Mouse (Mus musculus): ENCODE results near the gene Ackr2.

Gene Ackr2

GRCm38 (mm10) chr9:121916102-121916501, 17.9 kb downstream of the Ackr2 start, which contains the start of gene Cyp8b1:
Gene Cyp8b1 (minus strand): TSS chr9:121916305.
- DNase-seq (ENCODE audit: low spot score in 2 of 2) = no peak

- no peak for DNase-seq (ENCODE audit: low spot score in 2 of 2)
Measured at GRCm38 (mm10) chr9:121919027-121919501, 20.9 kb downstream of the Ackr2 start.

- no peak for DNase-seq (ENCODE audit: low spot score in 2 of 2)
Measured at GRCm38 (mm10) chr9:121923443-121923842, 25.3 kb downstream of the Ackr2 start.

- DNase-seq (ENCODE audit: low spot score in 2 of 2) = no peak
Measured at GRCm38 (mm10) chr9:121923906-121924305, 25.8 kb downstream of the Ackr2 start.

- no peak for DNase-seq (ENCODE audit: low spot score in 2 of 2)
Measured at GRCm38 (mm10) chr9:121924901-121925560, 26.9 kb downstream of the Ackr2 start.

- no peak for DNase-seq (ENCODE audit: low spot score in 2 of 2)
Measured at GRCm38 (mm10) chr9:121925959-121926358, 27.8 kb downstream of the Ackr2 start.

- no peak for DNase-seq (ENCODE audit: low spot score in 2 of 2)
Measured at GRCm38 (mm10) chr9:121926634-121927405, 28.7 kb downstream of the Ackr2 start.

GRCm38 (mm10) chr9:121927721-121928120, 29.6 kb downstream of the Ackr2 start:
- no peak for DNase-seq (ENCODE audit: low spot score in 2 of 2)

- peak in 1 of 2 experiments; percentile 79 for DNase-seq (ENCODE audit: low spot score in 2 of 2)
Measured at GRCm38 (mm10) chr9:121928498-121928897, 30.3 kb downstream of the Ackr2 start.

GRCm38 (mm10) chr9:121934856-121935255, 36.7 kb downstream of the Ackr2 start:
- DNase-seq (ENCODE audit: low spot score in 2 of 2) = no peak

- no peak for DNase-seq (ENCODE audit: low spot score in 2 of 2)
Measured at GRCm38 (mm10) chr9:121936952-121937351, 38.8 kb downstream of the Ackr2 start.

- DNase-seq (ENCODE audit: low spot score in 2 of 2) = no peak
Measured at GRCm38 (mm10) chr9:121937451-121937864, 39.3 kb downstream of the Ackr2 start.

- DNase-seq (ENCODE audit: low spot score in 2 of 2) = no peak
Measured at GRCm38 (mm10) chr9:121937944-121938355, 39.8 kb downstream of the Ackr2 start.

- DNase-seq (ENCODE audit: low spot score in 2 of 2) = no peak
Measured at GRCm38 (mm10) chr9:121943005-121943404, 44.9 kb downstream of the Ackr2 start.

GRCm38 (mm10) chr9:121943628-121944027, 45.5 kb downstream of the Ackr2 start:
- DNase-seq (ENCODE audit: low spot score in 2 of 2) = no peak

GRCm38 (mm10) chr9:121947784-121948183, 49.6 kb downstream of the Ackr2 start:
- DNase-seq (ENCODE audit: low spot score in 2 of 2) = peak in 1 of 2 experiments; percentile 75

GRCm38 (mm10) chr9:121948431-121948830, 50.3 kb downstream of the Ackr2 start:
- no peak for DNase-seq (ENCODE audit: low spot score in 2 of 2)

GRCm38 (mm10) chr9:121950418-121951113, 52.4 kb downstream of the Ackr2 start, which contains the start of gene Fam198a:
Gene Fam198a (plus strand): TSS chr9:121950988.
- no peak for DNase-seq (ENCODE audit: low spot score in 2 of 2)

- DNase-seq (ENCODE audit: low spot score in 2 of 2) = no peak
Measured at GRCm38 (mm10) chr9:121951114-121951423, 52.9 kb downstream of the Ackr2 start.

GRCm38 (mm10) chr9:121952596-121952995, 54.4 kb downstream of the Ackr2 start:
- no peak for DNase-seq (ENCODE audit: low spot score in 2 of 2)

GRCm38 (mm10) chr9:121959966-121960635, 61.9 kb downstream of the Ackr2 start:
- no peak for DNase-seq (ENCODE audit: low spot score in 2 of 2)

Measured in left cerebral cortex, adult 9 months (tissue).